Mouse (Mus musculus): ENCODE results near the gene Fxyd4. TPM values are rescaled to one million over a fixed set of nuclear protein-coding genes. Genes with fewer than 3 reads are reported as not detected.

Fxyd4 gene
- polyA plus RNA-seq, 1 experiment, result not detected

DNA sequence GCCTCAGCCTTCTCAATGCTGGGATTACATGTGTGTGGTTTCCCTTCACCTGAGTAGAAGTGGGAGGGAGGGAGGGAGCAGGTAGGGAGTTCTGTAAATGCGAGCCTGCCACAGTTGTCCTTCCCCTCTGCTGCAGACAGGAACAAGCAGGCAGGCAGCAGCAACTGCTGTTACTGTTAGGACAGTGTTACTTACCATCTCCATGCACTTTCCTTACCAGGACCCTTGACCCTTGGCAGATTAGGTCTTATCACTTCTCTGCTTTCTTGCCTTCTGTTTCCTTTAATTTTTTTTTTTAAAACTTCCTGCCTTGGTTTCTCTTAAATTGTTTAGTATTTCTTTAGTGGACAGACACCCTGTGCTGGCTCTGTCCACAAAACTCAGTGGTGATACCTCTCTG, 49.5 kb downstream of the Fxyd4 start:
- H3K27ac ChIP-seq (ENCODE audit: insufficient read depth, low read length), result no peak overlapping the region
- no peaks in the 10 kb centered on the region; the same call in 1 of the 2 replicates for H3K27me3 ChIP-seq (ENCODE audit: control insufficient read depth, insufficient read depth, low read length)
- no peak overlapping the region for H3K4me3 ChIP-seq (replicated peaks; ENCODE audit: insufficient read depth, low read depth, low read length)
- WGBS, result 50% methylated on average over 1 of the region's 1 CpGs
- no peak for DNase-seq
- H3K4me1 ChIP-seq (ENCODE audit: control insufficient read depth, insufficient read depth, low read length), result no peaks in the 10 kb centered on the region
- no peak for TF ChIP-seq POLR2A (IDR thresholded peaks at IDR 0.05; ENCODE audit: borderline replicate concordance, insufficient read depth, low read length)

DNA sequence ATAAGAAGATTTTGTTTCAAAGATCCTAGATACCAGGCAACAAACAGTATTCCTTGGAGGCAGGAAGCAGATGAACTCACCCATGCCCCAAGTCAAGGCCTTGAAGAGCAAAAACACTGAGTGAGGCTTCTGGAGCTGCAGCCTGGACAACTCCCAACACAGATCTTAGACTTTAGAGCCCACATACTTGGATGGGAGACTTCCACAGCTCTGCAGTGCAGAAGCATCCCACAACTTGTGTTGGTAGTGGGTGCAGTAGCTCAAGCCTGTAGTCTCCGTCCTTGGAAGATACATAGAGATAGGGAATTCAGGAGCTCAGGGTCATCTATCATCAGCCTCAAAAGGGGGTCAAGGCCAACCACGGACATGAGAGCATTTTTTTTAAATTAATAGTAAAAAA, 51.5 kb downstream of the Fxyd4 start:
- TF ChIP-seq POLR2A (IDR thresholded peaks at IDR 0.05; ENCODE audit: borderline replicate concordance, insufficient read depth, low read length) (no peak), CTCF (IDR thresholded peaks at IDR 0.05; ENCODE audit: borderline replicate concordance, insufficient read depth, low read depth, low read length) (no peak)
- Histone ChIP-seq H3K4me1 (ENCODE audit: control insufficient read depth, insufficient read depth, low read length) (no peaks in the 10 kb centered on the region), H3K4me3 (replicated peaks; ENCODE audit: insufficient read depth, low read depth, low read length) (no peak overlapping the region), H3K27ac (ENCODE audit: insufficient read depth, low read length) (no peak overlapping the region), H3K27me3 (ENCODE audit: control insufficient read depth, insufficient read depth, low read length) (no peaks in the 10 kb centered on the region; the same call in 1 of the 2 replicates)
- no peak for DNase-seq
- 91% methylated on average over 2 of the region's 2 CpGs for WGBS

Other genes starting within 250 kb of the Fxyd4 start
- 75.2 and 79.2 TPM in 2 replicates for gene Zfp637, start 96.5 kb downstream of the Fxyd4 start, polyA plus RNA-seq (2012; rRNA removed)
- 18.4 and 19.8 TPM in 2 replicates for gene Zfp239, start 75.6 kb downstream of the Fxyd4 start, polyA plus RNA-seq (2012; rRNA removed)
- gene Hnrnpf, start 37.4 kb downstream of the Fxyd4 start, polyA plus RNA-seq (2012; rRNA removed), result 119 and 129 TPM in 2 replicates
- gene Rasgef1a, start 73.7 kb upstream of the Fxyd4 start, polyA plus RNA-seq (2012; rRNA removed), result 59.8 and 66.0 TPM in 2 replicates
- gene Csgalnact2, start 201.4 kb upstream of the Fxyd4 start, polyA plus RNA-seq (2012; rRNA removed), result 10.2 and 10.8 TPM in 2 replicates